Mouse (Mus musculus) mouse embryonic stem cell (cell line): ENCODE data around the gene Art3.

Experiments
- in situ Hi-C, 2 experiments: fragments of 300-500 bp; cut with MboI; formaldehyde crosslinking; loops; 1 replicate in 1 of 2; 3 replicates in 1 of 2; pipeline ENCODE4 v1.14.3; 2019 to 2020; ENCODE audit warnings: low sequenced_read_pairs in 2 of 2, low pct_unique_long_range_greater_than_20kb in 1 of 2, mixed read lengths in 1 of 2; ENCODE audit not compliant: unreplicated experiment in 1 of 2

Art3 gene

DNA sequence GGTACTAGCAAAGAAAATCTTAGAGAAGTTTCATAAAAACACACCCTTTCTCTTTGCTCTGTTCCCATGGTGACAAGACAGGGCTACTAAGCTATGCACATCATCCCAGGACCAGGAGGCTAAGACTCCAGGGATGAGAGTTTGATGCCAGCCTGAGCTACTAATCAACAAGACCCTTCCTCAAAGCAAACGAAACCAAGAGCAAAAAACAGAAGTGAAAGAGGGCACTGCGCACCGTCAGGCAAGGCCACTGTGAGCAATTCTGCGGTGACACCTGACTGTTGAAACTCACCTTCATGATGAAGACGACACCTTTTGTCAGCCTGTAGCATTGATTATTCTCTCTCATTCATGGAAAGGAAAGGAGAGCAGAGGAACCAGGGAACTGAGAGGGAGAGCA, 121.2 kb downstream of the Art3 start:
- in situ Hi-C loops: no loop called here

DNA sequence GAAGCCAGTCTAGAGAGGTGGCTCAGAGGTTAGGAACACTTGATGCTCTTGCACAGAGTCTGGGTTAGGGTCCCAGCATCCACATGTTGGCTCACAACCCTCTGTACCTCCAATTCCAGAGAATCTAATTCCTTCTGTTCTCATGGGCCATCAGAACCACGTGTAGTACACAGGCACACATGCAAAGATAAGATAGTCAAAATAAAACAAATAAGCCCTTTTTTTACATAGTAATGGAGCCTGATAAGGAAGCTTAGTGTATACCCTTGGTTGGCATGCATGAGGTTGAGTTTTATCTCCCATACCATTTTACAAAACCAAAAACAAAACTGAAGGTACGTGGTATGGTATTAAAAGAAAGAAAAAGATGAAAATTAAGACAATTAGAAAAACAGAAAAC, 125.8 kb downstream of the Art3 start:
- in situ Hi-C loops: no loop called here

DNA sequence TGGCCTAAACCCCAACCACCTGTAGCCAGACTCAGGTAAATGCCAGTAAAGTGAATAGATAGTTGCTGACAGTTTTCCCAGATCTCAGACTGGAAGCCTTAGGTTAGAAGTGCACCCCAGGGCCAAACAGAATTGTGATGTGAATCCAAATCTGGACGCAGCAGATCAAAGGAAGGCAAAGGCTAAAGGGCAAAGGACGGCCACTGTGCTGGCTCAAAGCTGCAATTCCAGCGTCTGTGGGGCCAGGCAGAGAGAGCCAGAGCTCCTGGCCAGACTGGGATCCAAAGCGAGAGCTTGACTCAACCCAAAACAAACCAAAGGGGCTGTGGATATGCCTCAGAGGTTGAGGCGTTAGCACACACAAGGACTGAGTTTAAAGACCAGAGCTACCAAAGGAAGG, 127.1 kb downstream of the Art3 start:
- in situ Hi-C loops: no loop called here

DNA sequence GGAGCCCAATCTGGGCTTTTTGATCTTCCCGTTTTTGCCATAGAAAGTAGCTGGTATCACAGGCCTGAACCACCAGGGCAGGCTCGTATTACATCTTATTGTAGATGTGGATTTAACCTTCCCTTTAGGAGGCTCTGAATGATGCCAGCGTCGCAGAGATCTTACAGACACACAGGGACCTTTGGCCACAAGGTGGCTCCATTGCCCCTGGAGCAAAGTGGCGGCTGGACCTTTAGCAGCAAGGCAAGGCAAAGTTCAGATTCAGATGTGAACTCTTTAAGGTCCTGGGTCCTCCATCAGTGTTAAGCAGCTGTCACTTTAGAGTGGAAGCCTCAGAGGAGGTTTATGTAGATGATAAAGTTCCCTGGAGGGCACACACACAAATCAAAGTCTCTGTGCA, 129.7 kb downstream of the Art3 start:
- in situ Hi-C loops: no loop called here
